Mouse (Mus musculus) layer of hippocampus, adult 6 months (tissue): ENCODE results near the gene Eif4e. TPM values are rescaled to one million over a fixed set of nuclear protein-coding genes. Genes with fewer than 3 reads are reported as not detected.

Source experiments
- long read RNA-seq, 2 experiments: library from polyadenylated mRNA; unstranded; transcript quantifications; one replicate each; pipeline ENCODE4 v2.0.0; 2019 to 2020
- microRNA-seq: library from miRNA; unstranded; fragments of <30 nt; microRNA quantifications from one replicate; pipeline ENCODE4 v1.2.0, GENCODE M21; 2020
- polyA plus RNA-seq: library from polyadenylated mRNA; unstranded; fragments of <200 nt; fragmentation: Nextera tagmentation; gene quantifications from 2 replicates; pipeline ENCODE4 v1.2.3, GENCODE M21; 2021

Gene Eif4e
- 124 and 129 TPM in 2 replicates for polyA plus RNA-seq
- long read RNA-seq, experiment 1, transcript Eif4e-204 (7 exons, 1,421 nt) = major isoform, 212 of 255 reads
- long read RNA-seq, experiment 1, partial matches to known transcripts = 20 of 255 reads
- long read RNA-seq, experiment 1, other reads (novel, unspliced or antisense) = 21 of 255 reads
- long read RNA-seq, experiment 2, transcript Eif4e-204 (7 exons, 1,421 nt) = major isoform, 605 of 653 reads
- long read RNA-seq, experiment 2, transcript Eif4e-205 (6 exons, 729 nt) = minor isoform, 7 of 653 reads
- long read RNA-seq, experiment 2, partial matches to known transcripts = 19 of 653 reads
- long read RNA-seq, experiment 2, other reads (novel, unspliced or antisense) = 22 of 653 reads

DNA sequence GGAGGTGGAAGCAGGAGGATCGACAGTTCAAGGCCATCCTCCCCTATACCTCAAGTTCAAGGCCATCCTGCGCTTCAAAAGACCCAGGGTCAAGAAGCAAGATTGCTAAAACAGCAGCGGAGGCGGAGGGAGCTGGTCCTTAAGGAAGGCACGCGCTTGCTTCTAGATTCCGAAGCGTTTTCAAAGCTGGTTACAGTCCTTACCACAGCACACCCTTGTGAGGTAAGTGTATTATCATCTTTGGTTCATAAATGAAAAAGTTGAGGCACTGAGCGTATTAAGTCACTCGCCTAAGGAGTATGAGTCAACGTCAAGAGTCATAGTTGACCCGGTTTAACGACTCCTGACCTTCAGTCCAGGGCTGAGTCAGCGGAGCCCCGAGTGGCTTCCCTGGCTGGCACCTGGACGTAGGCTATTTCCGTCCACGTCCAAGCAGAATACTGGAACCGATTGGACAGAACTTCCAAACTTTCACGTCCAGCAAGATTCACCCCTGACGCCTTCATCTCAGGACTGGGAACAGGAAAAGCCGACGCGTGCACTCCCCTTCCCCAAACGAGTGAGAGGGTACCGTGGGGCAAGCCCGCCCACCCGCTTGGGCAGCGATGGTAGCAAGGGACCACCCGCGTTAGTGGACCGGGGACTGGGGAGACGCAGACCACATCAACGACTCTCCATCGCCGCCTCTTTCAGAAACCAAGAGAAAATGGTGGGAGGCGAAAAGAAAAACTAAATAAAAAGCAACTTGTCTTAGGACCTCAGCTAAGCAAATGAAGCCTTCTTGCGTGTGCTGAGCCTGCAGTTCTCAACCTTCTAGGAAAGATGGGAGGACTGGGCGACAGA lies at the start of gene Eif4e:
Gene Eif4e, plus strand, starts transcription at position 107 of the 843 bp plus-strand sequence.

DNA sequence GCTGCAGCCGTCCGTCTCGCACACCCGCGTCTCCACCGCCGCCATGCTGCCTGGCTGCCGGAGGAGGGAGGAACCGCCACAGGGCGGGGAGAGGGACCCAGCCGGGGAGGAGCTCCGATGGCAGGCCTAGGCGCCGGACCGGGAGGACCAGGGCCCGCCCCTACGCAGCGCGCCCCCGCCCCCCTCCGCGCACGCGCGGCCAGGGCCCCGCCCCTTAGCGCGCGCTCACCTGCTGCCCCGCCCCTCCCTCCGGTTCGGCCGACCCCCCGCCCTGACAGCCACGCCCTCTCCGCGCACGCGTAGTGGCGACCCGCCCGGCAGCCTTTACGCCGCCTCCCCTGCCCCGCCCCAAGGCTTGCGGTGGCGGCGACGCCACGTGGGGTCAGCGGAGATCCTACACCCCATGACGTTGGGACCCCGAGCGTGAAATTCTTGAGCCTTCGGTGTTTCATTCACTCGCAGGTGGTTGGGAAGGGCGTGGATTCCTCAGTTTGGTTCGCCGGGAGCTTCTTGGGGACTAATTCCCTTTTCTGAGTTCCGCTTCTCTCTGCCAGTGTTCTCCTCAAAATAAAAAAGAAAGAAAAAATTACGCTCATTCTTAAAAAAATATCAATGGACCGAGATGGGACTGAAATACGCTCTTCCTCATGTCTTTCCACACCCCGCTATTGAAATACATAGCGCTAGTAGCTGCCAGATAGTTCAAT lies 36.5 kb upstream of the Eif4e start, which contains the start of gene Metap1:
Gene Metap1, minus strand, starts transcription at position 189 of the 707 bp plus-strand sequence.

Small RNAs within 50 kb of the gene (microRNA-seq; reads per million reads assigned to microRNA genes)
- gene Mir1956 = not detected

Other genes starting within 250 kb of the Eif4e start
- gene Adh6a, start 212.9 kb upstream of the Eif4e start, polyA plus RNA-seq = not detected in 2 replicates
- gene Adh6b, start 184.4 kb upstream of the Eif4e start, polyA plus RNA-seq = not detected in 2 replicates
- gene Adh4, start 110.7 kb upstream of the Eif4e start, polyA plus RNA-seq = not detected in 2 replicates
- 103 and 110 TPM in 2 replicates for gene Adh5, start 83.1 kb upstream of the Eif4e start, polyA plus RNA-seq
- 21.8 and 23.3 TPM in 2 replicates for gene Metap1, start 36.7 kb upstream of the Eif4e start, polyA plus RNA-seq
- gene Tspan5, start 216.0 kb downstream of the Eif4e start, polyA plus RNA-seq = 29.7 and 33.5 TPM in 2 replicates